Mouse (Mus musculus) forebrain, embryonic 12.5 days (tissue): ENCODE results near the gene Gtf3c1. TPM values are rescaled to one million over a fixed set of nuclear protein-coding genes. Genes with fewer than 3 reads are reported as not detected.

Source experiments
- ATAC-seq: fragments of 200-750 bp; cut with Nextera tagmentation; 2 replicates; pipeline ENCODE4 v1.8.0; 2017; ENCODE audit warnings: moderate TSS enrichment; ENCODE audit not compliant: low FRiP score
- H3K27ac ChIP-seq: fragments of 300-500 bp; sonication (generic); 2 replicates; pipeline ENCODE4 v1.5.1; 2016; ENCODE audit warnings: mild to moderate bottlenecking
- H3K27me3 ChIP-seq: fragments of 300-500 bp; sonication (generic); 2 replicates; pipeline ENCODE4 v1.6.1; 2016; ENCODE audit warnings: mild to moderate bottlenecking
- H3K36me3 ChIP-seq: fragments of 300-500 bp; sonication (generic); replicated peaks from 2 replicates; pipeline ENCODE4 v1.6.1; 2016; ENCODE audit warnings: mild to moderate bottlenecking
- H3K4me1 ChIP-seq: fragments of 300-500 bp; sonication (generic); 2 replicates; pipeline ENCODE4 v1.6.1; 2016
- H3K4me2 ChIP-seq: fragments of 300-500 bp; sonication (generic); 2 replicates; pipeline ENCODE4 v1.6.1; 2016; ENCODE audit warnings: mild to moderate bottlenecking, moderate library complexity
- H3K4me3 ChIP-seq: fragments of 300-500 bp; sonication (generic); replicated peaks from 2 replicates; pipeline ENCODE4 v1.5.1; 2016; ENCODE audit warnings: mild to moderate bottlenecking
- H3K9ac ChIP-seq: fragments of 300-500 bp; sonication (generic); 2 replicates; pipeline ENCODE4 v1.6.1; 2016; ENCODE audit warnings: mild to moderate bottlenecking
- H3K9me3 ChIP-seq: fragments of 300-500 bp; sonication (generic); 2 replicates; pipeline ENCODE4 v1.6.1; 2016
- WGBS: fragments of 180-500 bp; shearing (Covaris S2); methylation state at CpG from one replicate; pipeline ENCODE4 v1.1.7; 2016; 5-methylcytosine and 5-hydroxymethylcytosine counted together
- polyA plus RNA-seq: library from polyadenylated mRNA; unstranded; fragments of >200 nt; fragmentation: Nextera tagmentation; extraction: Ambion mirVana; gene quantifications from 2 replicates; pipeline ENCODE4 v1.2.1, GENCODE M21; 2016

The Gtf3c1 gene
- polyA plus RNA-seq, 1 experiment from 2014 or later: 51.4 TPM

- Histone ChIP-seq H3K9ac (no peak overlapping the region), H3K9me3 (no peaks in the 10 kb centered on the region), H3K4me1 (no peaks in the 10 kb centered on the region), H3K36me3 (no peaks in the 10 kb centered on the region), H3K27ac (no peak overlapping the region), H3K27me3 (no peaks in the 10 kb centered on the region), H3K4me3 (no peak overlapping the region), H3K4me2 (no peak overlapping the region)
- ATAC-seq: no peak
- WGBS: 63% methylated on average over 6 of the region's 6 CpGs
These were observed 100.0 kb downstream of the Gtf3c1 start for GRCm38 (mm10) chr7:125607384-125608182.

DNA sequence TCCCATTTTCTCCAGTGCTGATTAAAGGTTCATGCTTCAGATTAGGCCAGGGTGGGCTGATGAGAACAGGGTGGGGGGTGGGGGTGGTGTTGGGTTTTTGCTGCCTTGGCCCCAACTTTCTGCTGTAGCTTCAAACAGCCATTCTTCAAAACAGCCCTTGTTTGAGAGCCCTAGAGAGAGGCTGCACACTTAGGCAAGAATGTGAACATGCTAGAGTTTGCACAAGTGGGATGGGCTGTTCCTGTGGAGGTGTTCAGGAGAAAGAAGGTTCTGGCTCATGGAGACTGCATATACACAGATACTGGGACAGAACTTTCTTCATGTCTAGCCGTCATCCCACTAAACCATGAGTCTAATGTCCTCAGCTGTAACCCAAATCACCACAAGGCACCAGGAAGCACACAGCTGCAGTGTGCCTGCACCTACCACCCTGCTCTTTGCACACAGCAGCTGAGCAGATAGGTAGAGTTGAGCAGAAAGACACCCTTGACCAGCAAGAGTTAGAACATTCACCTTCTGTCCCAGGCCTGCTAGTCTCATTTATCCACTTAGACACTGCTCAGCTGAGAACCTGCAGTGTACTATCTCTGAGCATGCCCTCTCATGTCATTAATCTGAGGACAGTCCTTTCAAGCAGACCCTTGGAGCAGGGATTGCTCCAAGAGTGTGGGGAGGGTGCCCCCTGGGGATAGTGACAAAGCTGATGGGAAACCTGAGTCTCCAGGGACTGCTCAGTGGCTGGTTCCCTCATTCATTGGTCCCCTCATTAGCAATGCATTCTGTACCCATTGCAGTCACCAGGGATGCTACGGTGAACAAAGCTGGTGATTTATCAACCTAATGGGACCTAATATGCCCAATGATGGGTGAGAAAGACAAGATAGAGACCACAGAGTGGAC is 101.1 kb downstream of the Gtf3c1 start:
- Histone ChIP-seq H3K27ac (no peak overlapping the region), H3K27me3 (no peaks in the 10 kb centered on the region), H3K4me2 (no peak overlapping the region), H3K4me3 (no peak overlapping the region), H3K9me3 (no peaks in the 10 kb centered on the region), H3K9ac (no peak overlapping the region), H3K4me1 (no peaks in the 10 kb centered on the region), H3K36me3 (no peaks in the 10 kb centered on the region)
- ATAC-seq: no peak
- WGBS: 53% methylated on average over 2 of the region's 2 CpGs

DNA sequence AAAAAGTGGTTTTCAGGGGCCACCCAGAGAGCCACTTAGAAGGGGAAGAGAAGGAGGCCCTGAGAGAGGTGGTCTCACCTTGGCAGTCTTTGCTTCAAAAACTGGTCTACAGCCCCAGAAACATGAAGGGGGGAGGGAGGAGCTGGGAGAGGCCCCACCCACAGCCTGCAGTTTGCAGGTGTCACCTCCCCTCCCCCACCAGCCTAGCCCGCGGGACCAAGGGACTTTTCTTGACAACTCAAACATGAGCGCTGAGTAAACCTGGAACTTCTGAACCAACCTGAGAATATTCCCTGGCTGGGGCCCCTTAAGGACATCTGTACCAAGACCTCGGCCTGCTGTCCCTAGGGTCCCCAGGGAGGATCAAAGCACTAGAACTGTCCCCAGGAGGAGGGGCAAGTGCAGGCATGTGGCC is 101.8 kb downstream of the Gtf3c1 start:
- H3K27me3 ChIP-seq: no peaks in the 10 kb centered on the region
- no peaks in the 10 kb centered on the region for H3K4me1 ChIP-seq
- H3K4me2 ChIP-seq: no peak overlapping the region
- no peak overlapping the region for H3K27ac ChIP-seq
- H3K36me3 ChIP-seq: no peaks in the 10 kb centered on the region
- H3K9me3 ChIP-seq: no peaks in the 10 kb centered on the region
- no peak overlapping the region for H3K4me3 ChIP-seq
- 78% methylated on average over 4 of the region's 4 CpGs for WGBS
- ATAC-seq: no peak
- no peak overlapping the region for H3K9ac ChIP-seq

DNA sequence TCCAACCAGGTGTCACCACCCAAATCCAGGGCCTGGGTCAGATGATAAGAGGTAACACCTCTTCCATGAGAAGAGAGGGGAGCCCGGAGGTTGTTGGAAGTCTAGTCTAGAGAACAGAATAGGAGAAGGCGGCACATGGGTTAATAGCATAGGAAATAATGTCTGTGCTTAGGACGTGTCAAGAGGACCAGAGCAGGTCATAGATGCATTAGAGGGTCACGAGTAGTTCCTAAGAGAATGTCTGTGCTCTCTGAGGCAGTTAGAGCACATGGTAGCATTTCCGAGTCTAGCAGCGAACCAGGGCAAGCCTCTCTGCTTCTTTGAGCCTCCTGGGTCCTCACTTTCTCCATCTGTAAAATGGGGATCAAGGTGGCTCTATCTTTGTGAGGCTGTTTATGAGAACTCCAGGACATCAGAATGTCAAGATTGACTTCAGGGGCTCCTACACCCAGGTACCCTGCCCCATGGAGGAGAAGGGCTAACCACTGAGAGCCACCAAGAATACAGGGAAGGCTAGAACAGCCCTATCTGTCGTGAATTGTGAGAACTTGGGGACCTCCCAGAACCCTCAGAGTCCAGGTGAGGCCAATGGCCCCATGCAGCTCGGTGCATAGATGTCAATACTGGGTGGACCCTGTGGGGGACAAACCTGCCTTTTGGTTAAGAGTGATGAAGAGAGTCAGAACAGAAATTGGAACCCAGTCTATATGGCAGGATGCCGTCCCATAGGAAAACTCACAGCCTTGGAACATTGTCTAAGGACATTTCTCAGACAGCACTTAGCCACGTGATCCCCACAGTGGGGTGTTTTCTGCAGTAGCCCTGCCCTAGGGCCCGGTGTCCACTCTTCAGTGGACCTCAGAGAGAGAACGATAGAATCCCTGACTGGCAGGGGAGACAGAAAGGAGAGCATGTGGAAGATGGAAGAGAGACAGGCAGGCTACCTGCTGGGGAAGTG is 102.9 kb downstream of the Gtf3c1 start:
- no peak for ATAC-seq
- Histone ChIP-seq H3K9me3 (no peaks in the 10 kb centered on the region), H3K36me3 (no peaks in the 10 kb centered on the region), H3K9ac (no peak overlapping the region), H3K27ac (no peak overlapping the region), H3K4me1 (no peaks in the 10 kb centered on the region), H3K4me2 (no peak overlapping the region), H3K4me3 (no peak overlapping the region), H3K27me3 (no peaks in the 10 kb centered on the region)
- 86% methylated on average over 12 of the region's 12 CpGs for WGBS

DNA sequence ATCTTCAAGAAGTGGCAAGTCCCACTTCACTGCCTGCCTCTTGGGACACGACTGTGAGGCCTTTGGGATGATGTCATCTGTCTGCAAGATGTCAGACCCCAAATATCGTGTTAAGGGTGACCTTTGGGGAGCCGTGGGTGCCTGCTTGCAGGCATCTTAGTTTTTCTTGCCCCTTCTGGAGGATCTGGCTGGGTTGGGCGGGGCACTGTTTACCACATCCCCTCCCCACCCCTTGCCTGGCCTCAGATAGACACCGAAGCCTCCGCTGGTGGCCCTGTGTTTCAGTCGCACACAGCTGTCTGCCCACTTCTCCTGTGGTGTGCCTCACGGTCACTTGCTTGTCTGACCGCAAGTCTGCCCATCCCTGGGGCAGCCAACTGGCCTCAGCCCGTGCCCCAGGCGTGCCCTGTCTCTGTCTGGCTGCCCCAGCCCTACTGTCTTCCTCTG is 104.4 kb downstream of the Gtf3c1 start, which contains the start of gene Il21r:
TSS of gene Il21r (plus strand) at position 245 of the 447 bp plus-strand sequence.
- 73% methylated on average over 11 of the region's 11 CpGs for WGBS
- Histone ChIP-seq H3K9ac (no peak within 1 kb of the TSS), H3K9me3 (no peaks in the 10 kb centered on the region), H3K27ac (no peak within 1 kb of the TSS), H3K4me2 (no peak within 1 kb of the TSS), H3K27me3 (no peaks in the 10 kb centered on the region), H3K4me3 (no peak within 1 kb of the TSS), H3K36me3 (no peaks in the 10 kb centered on the region), H3K4me1 (no peaks in the 10 kb centered on the region)
- ATAC-seq: no peak

GRCm38 (mm10) chr7:125601821-125602448 is 105.6 kb downstream of the Gtf3c1 start:
- 76% methylated on average over 11 of the region's 11 CpGs for WGBS
- Histone ChIP-seq H3K27ac (no peak overlapping the region), H3K9ac (no peak overlapping the region), H3K4me3 (no peak overlapping the region), H3K9me3 (no peaks in the 10 kb centered on the region), H3K36me3 (no peaks in the 10 kb centered on the region), H3K4me2 (no peak overlapping the region), H3K4me1 (no peaks in the 10 kb centered on the region), H3K27me3 (no peaks in the 10 kb centered on the region)
- no peak for ATAC-seq

DNA sequence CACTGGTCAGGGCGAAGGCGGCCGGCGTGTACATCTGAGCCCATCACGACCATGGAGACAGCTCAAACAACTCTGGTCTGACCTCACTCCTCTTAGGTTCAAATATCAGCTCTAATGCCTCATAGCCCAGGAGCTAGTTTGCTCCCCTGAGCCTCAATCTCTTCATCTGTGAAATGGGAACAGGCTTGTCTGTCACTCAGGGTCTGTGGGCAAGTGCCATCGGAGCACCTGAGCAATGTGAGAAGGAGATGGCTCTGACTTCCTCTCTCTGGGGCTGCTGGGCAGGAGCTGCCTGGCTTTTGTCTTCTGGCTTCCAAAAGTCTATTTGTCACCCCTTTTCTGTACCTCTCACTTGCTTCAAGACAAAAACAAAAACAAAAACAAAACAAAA is 106.3 kb downstream of the Gtf3c1 start:
- Histone ChIP-seq H3K27me3 (no peaks in the 10 kb centered on the region), H3K9me3 (no peaks in the 10 kb centered on the region), H3K4me1 (no peaks in the 10 kb centered on the region), H3K9ac (no peak overlapping the region), H3K4me3 (no peak overlapping the region), H3K36me3 (no peaks in the 10 kb centered on the region), H3K4me2 (no peak overlapping the region), H3K27ac (no peak overlapping the region)
- 86% methylated on average over 6 of the region's 6 CpGs for WGBS
- no peak for ATAC-seq

DNA sequence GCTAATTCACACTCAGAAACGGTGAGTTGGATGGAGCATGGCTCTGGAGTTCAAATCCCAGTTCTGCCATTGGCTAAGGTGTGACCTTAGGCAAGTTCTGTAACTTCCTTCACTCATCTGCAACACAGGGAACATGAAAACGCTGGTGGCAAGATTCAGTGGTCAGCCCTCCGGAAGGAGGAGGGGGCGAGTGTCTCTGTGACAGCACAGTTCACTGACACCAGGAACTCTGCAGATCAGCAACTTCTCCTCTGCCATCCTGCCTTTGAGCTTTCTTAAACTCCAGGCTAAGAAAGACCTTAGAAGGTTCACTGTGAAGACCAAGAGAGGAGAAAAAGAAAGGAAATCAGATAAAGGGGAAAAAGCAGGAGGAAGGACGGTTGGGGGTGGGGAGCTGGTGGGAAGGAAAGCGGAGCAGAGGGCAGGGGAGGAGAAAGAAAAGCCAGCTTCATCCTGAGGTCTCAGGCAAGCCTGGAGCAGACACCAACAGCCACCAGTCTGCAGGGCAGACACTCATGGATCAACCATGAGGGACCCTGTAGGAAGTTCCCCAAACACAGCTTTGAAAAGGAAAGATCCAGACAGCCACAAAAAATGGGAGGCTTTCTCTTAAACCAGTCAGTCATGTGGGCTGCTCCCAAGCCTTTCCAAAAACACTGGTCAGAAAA is 106.8 kb downstream of the Gtf3c1 start:
- no peaks in the 10 kb centered on the region for H3K36me3 ChIP-seq
- H3K9ac ChIP-seq: no peak overlapping the region
- no peak for ATAC-seq
- no peaks in the 10 kb centered on the region for H3K9me3 ChIP-seq
- 43% methylated on average over 6 of the region's 6 CpGs for WGBS
- H3K4me3 ChIP-seq: no peak overlapping the region
- H3K27me3 ChIP-seq: no peaks in the 10 kb centered on the region
- H3K4me1 ChIP-seq: no peaks in the 10 kb centered on the region
- H3K4me2 ChIP-seq: no peak overlapping the region
- H3K27ac ChIP-seq: no peak overlapping the region

GRCm38 (mm10) chr7:125600136-125600535 is 107.4 kb downstream of the Gtf3c1 start:
- WGBS: 78% methylated on average over 10 of the region's 10 CpGs
- ATAC-seq: no peak
- Histone ChIP-seq H3K27ac (no peak overlapping the region), H3K4me2 (no peak overlapping the region), H3K36me3 (no peaks in the 10 kb centered on the region), H3K27me3 (no peaks in the 10 kb centered on the region), H3K4me3 (no peak overlapping the region), H3K4me1 (no peaks in the 10 kb centered on the region), H3K9me3 (no peaks in the 10 kb centered on the region), H3K9ac (no peak overlapping the region)

DNA sequence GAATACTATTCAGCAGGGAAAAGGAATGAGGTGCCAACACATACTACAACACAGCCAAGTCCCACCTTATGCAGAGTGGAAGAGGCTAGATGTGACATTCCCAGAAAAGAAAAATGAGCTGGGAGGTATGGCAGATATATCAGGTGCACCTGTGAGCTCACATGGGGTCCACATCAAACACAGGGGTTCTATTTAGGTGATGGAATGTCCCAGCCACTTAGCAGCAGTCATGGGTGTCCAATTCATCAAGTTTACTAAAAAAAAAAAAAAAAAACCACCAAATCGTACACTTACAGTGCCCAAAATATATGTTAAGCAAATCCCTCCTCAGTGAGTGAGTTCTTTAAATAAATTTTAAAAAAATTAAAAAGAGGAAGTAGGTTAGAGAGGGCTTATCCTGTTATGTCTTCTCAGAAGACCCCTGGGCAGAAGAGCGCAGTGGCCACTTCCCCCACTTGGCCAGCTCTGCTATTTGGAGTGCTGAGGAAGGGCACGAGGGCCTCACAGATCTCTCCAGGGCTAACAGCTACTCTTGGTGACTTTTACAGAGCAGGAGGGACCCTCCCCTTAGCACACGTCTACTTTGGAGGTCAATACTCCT is 108.1 kb downstream of the Gtf3c1 start:
- 79% methylated on average over 4 of the region's 4 CpGs for whole genome bisulfite sequencing
- ATAC-seq: no peak
- no peaks in the 10 kb centered on the region for H3K27me3 ChIP-seq
- H3K4me1 ChIP-seq: no peaks in the 10 kb centered on the region
- H3K36me3 ChIP-seq: no peaks in the 10 kb centered on the region
- no peak overlapping the region for H3K4me3 ChIP-seq
- H3K4me2 ChIP-seq: no peak overlapping the region
- no peaks in the 10 kb centered on the region for H3K9me3 ChIP-seq
- H3K27ac ChIP-seq: no peak overlapping the region
- H3K9ac ChIP-seq: no peak overlapping the region
